In genomic region chr11:30454331-30454730, GRCm38 (mm10) we compare ENCODE assay signal across 32 mouse cellular contexts. TPM values are rescaled to one million over a fixed set of nuclear protein-coding genes. Genes with fewer than 3 reads are reported as not detected.
"Had no signal": no experiment of that assay in that cellular context is flagged by ENCODE, and none has a peak within 500 bp of the region (broad histone marks: within the 10 kb centered on the region; RNA-seq: fewer than 3 reads in every experiment).

No protein-coding gene starts in this region.

- H3K9ac ChIP-seq: forebrain, postnatal 0 days; hindbrain, embryonic 13.5 days; hindbrain, embryonic 15.5 days; limb, embryonic 12.5 days; liver, embryonic 13.5 days; liver, embryonic 15.5 days; liver, postnatal 0 days had no signal

- H3K36me3 ChIP-seq: hindbrain, embryonic 13.5 days; hindbrain, embryonic 15.5 days; limb, embryonic 10.5 days; limb, embryonic 12.5 days; liver, embryonic 13.5 days; liver, embryonic 15.5 days had no signal

- H3K9me3 ChIP-seq: hindbrain, embryonic 13.5 days; hindbrain, embryonic 15.5 days; limb, embryonic 10.5 days; limb, embryonic 12.5 days; liver, embryonic 13.5 days; liver, embryonic 15.5 days had no signal

- DNase-seq: forebrain, postnatal 0 days; gastrocnemius, postnatal 14 days; gastrocnemius, postnatal 36 days; heart, adult 18-20 months; heart, postnatal 36 days; kidney, adult 18-20 months; kidney, adult 8-10 months; kidney, postnatal 10 days; kidney, postnatal 25 days; kidney, postnatal 4 days; liver; liver, embryonic 13.5 days; liver, postnatal 0 days had no signal

- H3K4me1 ChIP-seq: hindbrain, embryonic 13.5 days; hindbrain, embryonic 15.5 days; limb, embryonic 10.5 days; limb, embryonic 12.5 days; liver, embryonic 13.5 days; liver, embryonic 15.5 days had no signal

- H3K27me3 ChIP-seq: hindbrain, embryonic 13.5 days; hindbrain, embryonic 15.5 days; limb, embryonic 12.5 days; liver, embryonic 13.5 days; liver, embryonic 15.5 days had no signal

- H3K4me2 ChIP-seq: heart, embryonic 11.5 days; hindbrain, embryonic 13.5 days; hindbrain, embryonic 15.5 days; limb, embryonic 12.5 days; liver, embryonic 11.5 days; liver, embryonic 13.5 days; liver, embryonic 15.5 days had no signal

- H3K4me3 ChIP-seq: hindbrain, embryonic 13.5 days; hindbrain, embryonic 15.5 days; layer of hippocampus, adult 2 months; left cerebral cortex, adult 2 months; limb, embryonic 10.5 days; limb, embryonic 12.5 days; liver, embryonic 13.5 days; liver, embryonic 15.5 days had no signal

- H3K27ac ChIP-seq: hindbrain, embryonic 13.5 days; hindbrain, embryonic 15.5 days; hindbrain, postnatal 0 days; layer of hippocampus, adult 2 months; left cerebral cortex, adult 2 months; limb, embryonic 10.5 days; limb, embryonic 12.5 days; liver, embryonic 13.5 days; liver, embryonic 15.5 days had no signal

- ATAC-seq: forebrain, postnatal 0 days; hindbrain, postnatal 0 days; intestine, embryonic 16.5 days; liver, postnatal 0 days had no signal

RNA-seq across cellular contexts. Expression of gene 4930505A04Rik, which starts 17.3 kb away (rescaled TPM):
- total RNA-seq: gastrocnemius, adult 18-20 months; gastrocnemius, adult 8-10 months; gastrocnemius, postnatal 14 days; heart, postnatal 36 days; hematopoietic stem cell, adult 5-6 weeks; hindbrain, postnatal 0 days had no signal
- polyA plus RNA-seq: heart, embryonic 11.5 days; hindbrain, embryonic 11.5 days; hindbrain, embryonic 15.5 days; intestine, embryonic 14.5 days; intestine, embryonic 16.5 days; kidney, embryonic 14.5 days; kidney, embryonic 16.5 days; limb, embryonic 10.5 days; limb, embryonic 12.5 days; limb, embryonic 14.5 days; liver, embryonic 11.5 days; liver, embryonic 13.5 days; liver, embryonic 15.5 days; liver, postnatal 0 days had no signal
